ENCODE assay signal across 8 mouse cellular contexts in genomic region chr5:114179541-114179940, GRCm38 (mm10). TPM values are rescaled to one million over a fixed set of nuclear protein-coding genes. Genes with fewer than 3 reads are reported as not detected.
DNase-seq lines count a peak whose midpoint lies in the region.

No protein-coding gene starts in this region.

- DNase-seq in cerebellum, postnatal 14 days = peak; percentile 11 to 14
- DNase-seq in cerebellum, postnatal 10 days = no peak
- DNase-seq in ovary, postnatal 36 days (ENCODE audit: low spot score) = peak; percentile 56
- DNase-seq in ovary, postnatal 14 days (ENCODE audit: low spot score) = no peak
- DNase-seq in heart, adult 8-10 months (ENCODE audit: low spot score) = peak; percentile 89
- peak; percentile 82 for DNase-seq in skeletal muscle tissue, adult 2 months (ENCODE audit: low read depth, low spot score)
- no peak for DNase-seq in layer of hippocampus, postnatal 14 days (ENCODE audit: low spot score in 2 of 2)
- no peak for DNase-seq in frontal cortex, postnatal 10 days (ENCODE audit: low spot score in 2 of 2)

RNA-seq across cellular contexts. Expression of gene Acacb, which starts 33.2 kb away (rescaled TPM):
- 100 to 1,000 TPM; 231 to 252 (median 245) TPM for total RNA-seq in heart, adult 8-10 months (2022)
- 1 to 10 TPM; 6.5 to 7.1 TPM for total RNA-seq in layer of hippocampus, postnatal 14 days (2021)

RNA-seq across cellular contexts. Expression of gene Ung, which starts 49.4 kb away (rescaled TPM):
- 10 to 100 TPM; 21.5 to 30.1 (median 24.2) TPM for total RNA-seq in heart, adult 8-10 months (2022)
- 1 to 10 TPM; 4.1 to 4.2 TPM for total RNA-seq in layer of hippocampus, postnatal 14 days (2021)

RNA-seq across cellular contexts. Expression of gene Alkbh2, which starts 51.5 kb away (rescaled TPM):
- total RNA-seq in heart, adult 8-10 months (2022) = 1 to 10 TPM in 2 of 4 experiments, under 1 TPM in 2; 0.83 to 1.8 (median 0.97) TPM
- 1 to 10 TPM; 3.5 to 5.6 TPM for total RNA-seq in layer of hippocampus, postnatal 14 days (2021)

Comparison
In these comparisons a context has a peak if more than half of its experiments do, and no peak if none do; other contexts are left out.
1. DNase-seq: peak in cerebellum, postnatal 14 days (2 of 2), ovary, postnatal 36 days (single experiment), heart, adult 8-10 months (single experiment) and skeletal muscle tissue, adult 2 months (single experiment); none in cerebellum, postnatal 10 days (0 of 2), ovary, postnatal 14 days (single experiment), layer of hippocampus, postnatal 14 days (0 of 2) and frontal cortex, postnatal 10 days (0 of 2).
2. RNA of gene Acacb, which starts 33.2 kb away (total RNA-seq): 231 to 252 TPM in heart, adult 8-10 months; 6.5 to 7.1 TPM in layer of hippocampus, postnatal 14 days; every median in the first group is over 10 times any median in the second.
3. RNA of gene Ung, which starts 49.4 kb away (total RNA-seq): 21.5 to 30.1 TPM in heart, adult 8-10 months; 4.1 to 4.2 TPM in layer of hippocampus, postnatal 14 days; every median in the first group is over 4 times any median in the second.